Mouse (Mus musculus): ENCODE measurements at regions not wholly inside any gene's neighbourhood (a gene's known extent, or its start where the extent isn't known, plus 50 kb on each side); places are given as distances from the start of the nearest gene placed in this dataset.

GRCm38 (mm10) chrX:10878922-10879321 lies 164.1 kb downstream of the Mid1ip1 start:
- no peaks in the 10 kb centered on the region for H3K4me1 ChIP-seq
- no peaks in the 10 kb centered on the region for H3K27me3 ChIP-seq (replicated peaks)
- H3K9ac ChIP-seq, result no peak overlapping the region
- no peaks in the 10 kb centered on the region for H3K36me3 ChIP-seq
- ATAC-seq, result no peak
- H3K27ac ChIP-seq, result no peak overlapping the region
- H3K4me3 ChIP-seq, result no peak overlapping the region
- H3K9me3 ChIP-seq (replicated peaks), result no peaks in the 10 kb centered on the region
- no peak overlapping the region for H3K4me2 ChIP-seq
- WGBS (ENCODE audit: insufficient replicate concordance), result 67% methylated on average over 5 of the region's 5 CpGs

GRCm38 (mm10) chrX:10883729-10884464 lies 169.1 kb downstream of the Mid1ip1 start:
- Histone ChIP-seq H3K4me1 (no peaks in the 10 kb centered on the region), H3K9ac (no peak overlapping the region), H3K36me3 (no peaks in the 10 kb centered on the region), H3K27ac (no peak overlapping the region), H3K9me3 (replicated peaks) (no peaks in the 10 kb centered on the region), H3K4me2 (no peak overlapping the region), H3K4me3 (no peak overlapping the region), H3K27me3 (replicated peaks) (no peaks in the 10 kb centered on the region)
- 71% methylated on average over 11 of the region's 11 CpGs for WGBS (ENCODE audit: insufficient replicate concordance)
- ATAC-seq, result no peak

GRCm38 (mm10) chrX:10892815-10893214 lies 178.0 kb downstream of the Mid1ip1 start:
- no peak overlapping the region for H3K9ac ChIP-seq
- no peaks in the 10 kb centered on the region for H3K27me3 ChIP-seq (replicated peaks)
- no peak overlapping the region for H3K4me2 ChIP-seq
- WGBS (ENCODE audit: insufficient replicate concordance), result 72% methylated on average over 3 of the region's 3 CpGs
- no peak overlapping the region for H3K4me3 ChIP-seq
- H3K4me1 ChIP-seq, result no peaks in the 10 kb centered on the region
- no peak for ATAC-seq
- no peaks in the 10 kb centered on the region for H3K9me3 ChIP-seq (replicated peaks)
- no peak overlapping the region for H3K27ac ChIP-seq
- H3K36me3 ChIP-seq, result no peaks in the 10 kb centered on the region

- Histone ChIP-seq H3K27ac (no peak overlapping the region), H3K4me1 (no peaks in the 10 kb centered on the region), H3K9me3 (replicated peaks) (no peaks in the 10 kb centered on the region), H3K36me3 (no peaks in the 10 kb centered on the region), H3K9ac (no peak overlapping the region), H3K4me3 (no peak overlapping the region), H3K4me2 (no peak overlapping the region), H3K27me3 (replicated peaks) (no peaks in the 10 kb centered on the region)
- 66% methylated on average over 5 of the region's 5 CpGs for WGBS (ENCODE audit: insufficient replicate concordance)
- no peak for ATAC-seq
These were observed 181.6 kb downstream of the Mid1ip1 start for GRCm38 (mm10) chrX:10896193-10896955.

GRCm38 (mm10) chrX:10902686-10903085 lies 187.9 kb downstream of the Mid1ip1 start:
- no peak overlapping the region for H3K9ac ChIP-seq
- no peaks in the 10 kb centered on the region for H3K36me3 ChIP-seq
- H3K4me3 ChIP-seq, result no peak overlapping the region
- no peaks in the 10 kb centered on the region for H3K27me3 ChIP-seq (replicated peaks)
- no peaks in the 10 kb centered on the region for H3K4me1 ChIP-seq
- no peak overlapping the region for H3K4me2 ChIP-seq
- WGBS (ENCODE audit: insufficient replicate concordance), result 60% methylated on average over 4 of the region's 4 CpGs
- no peak overlapping the region for H3K27ac ChIP-seq
- ATAC-seq, result no peak
- no peaks in the 10 kb centered on the region for H3K9me3 ChIP-seq (replicated peaks)

- Histone ChIP-seq H3K9ac (no peak overlapping the region), H3K9me3 (replicated peaks) (no peaks in the 10 kb centered on the region), H3K4me1 (no peaks in the 10 kb centered on the region), H3K27me3 (replicated peaks) (no peaks in the 10 kb centered on the region), H3K4me2 (no peak overlapping the region), H3K4me3 (no peak overlapping the region), H3K27ac (no peak overlapping the region), H3K36me3 (no peaks in the 10 kb centered on the region)
- no peak for ATAC-seq
- WGBS (ENCODE audit: insufficient replicate concordance), result 64% methylated on average over 6 of the region's 6 CpGs
These were observed 189.3 kb downstream of the Mid1ip1 start for GRCm38 (mm10) chrX:10904072-10904471.

GRCm38 (mm10) chrX:10904889-10905288 lies 190.1 kb downstream of the Mid1ip1 start:
- Histone ChIP-seq H3K4me3 (no peak overlapping the region), H3K9me3 (replicated peaks) (no peaks in the 10 kb centered on the region), H3K4me1 (no peaks in the 10 kb centered on the region), H3K9ac (no peak overlapping the region), H3K36me3 (no peaks in the 10 kb centered on the region), H3K4me2 (no peak overlapping the region), H3K27ac (no peak overlapping the region), H3K27me3 (replicated peaks) (no peaks in the 10 kb centered on the region)
- WGBS (ENCODE audit: insufficient replicate concordance), result 42% methylated on average over 3 of the region's 3 CpGs
- no peak for ATAC-seq

GRCm38 (mm10) chrX:10911127-10912061 lies 196.6 kb downstream of the Mid1ip1 start:
- Histone ChIP-seq H3K4me3 (no peak overlapping the region), H3K9ac (no peak overlapping the region), H3K9me3 (replicated peaks) (no peaks in the 10 kb centered on the region), H3K4me2 (no peak overlapping the region), H3K4me1 (no peaks in the 10 kb centered on the region), H3K36me3 (no peaks in the 10 kb centered on the region), H3K27me3 (replicated peaks) (no peaks in the 10 kb centered on the region), H3K27ac (no peak overlapping the region)
- 69% methylated on average over 14 of the region's 14 CpGs for WGBS (ENCODE audit: insufficient replicate concordance)
- ATAC-seq, result no peak

Measured in liver, embryonic 12.5 days (tissue).